Comparison of ENCODE assay signal across 12 mouse cellular contexts in genomic region chr15:85555799-85556198, GRCm38 (mm10). TPM values are rescaled to one million over a fixed set of nuclear protein-coding genes. Genes with fewer than 3 reads are reported as not detected.
A peak's percentile ranks its signal among the peaks of the same experiment; 100 is the strongest.
DNase-seq lines count a peak whose midpoint lies in the region; ATAC-seq and TF ChIP-seq lines count a peak whose summit lies in the region.
"Had no signal": no experiment of that assay in that cellular context is flagged by ENCODE, and none has a peak within 500 bp of the region (broad histone marks: within the 10 kb centered on the region; RNA-seq: fewer than 3 reads in every experiment).

No protein-coding gene starts in this region.

- H3K4me3 ChIP-seq in kidney, adult 2 months (ENCODE audit: insufficient read depth, low read depth, low read length): no peak overlapping the region
- no peak overlapping the region for H3K4me3 ChIP-seq in kidney, embryonic 15.5 days (replicated peaks)
- no peak overlapping the region for H3K4me3 ChIP-seq in C2C12 (ENCODE audit: insufficient read depth, poor library complexity, severe bottlenecking)
- H3K4me3 ChIP-seq: erythroblast, embryonic 14.5 days; intestine, embryonic 15.5 days; limb, embryonic 15.5 days had no signal

- ATAC-seq in kidney, embryonic 15.5 days (replicated peaks; ENCODE audit: low FRiP score): no peak; the same call in 1 of the 2 replicates
- ATAC-seq: intestine, embryonic 15.5 days had no signal

- H3K4me2 ChIP-seq in kidney, embryonic 15.5 days: no peak overlapping the region
- H3K4me2 ChIP-seq: intestine, embryonic 15.5 days; limb, embryonic 15.5 days had no signal

- WGBS in kidney, adult 2 months: 26% methylated on average over 10 of the region's 10 CpGs
- 63% methylated on average over 10 of the region's 10 CpGs for WGBS in kidney, embryonic 15.5 days

- TF ChIP-seq POLR2A in kidney, adult 2 months (IDR thresholded peaks at IDR 0.05; ENCODE audit: low read depth, low read length): no peak

- H3ac ChIP-seq in C2C12 (ENCODE audit: control insufficient read depth, insufficient read length, low read depth): peak overlapping the region; percentile 13

- H3K79me3 ChIP-seq in C2C12 (ENCODE audit: low read depth): no peaks in the 10 kb centered on the region

- H3K9me3 ChIP-seq in kidney, embryonic 15.5 days (replicated peaks): no peaks in the 10 kb centered on the region
- H3K9me3 ChIP-seq: intestine, embryonic 15.5 days; limb, embryonic 15.5 days had no signal

- H3K9ac ChIP-seq in kidney, embryonic 15.5 days: no peak overlapping the region
- H3K9ac ChIP-seq: intestine, embryonic 15.5 days; limb, embryonic 15.5 days had no signal

- no peaks in the 10 kb centered on the region for H3K4me1 ChIP-seq in kidney, adult 2 months (ENCODE audit: control insufficient read depth, insufficient read depth, low read length)
- H3K4me1 ChIP-seq in kidney, embryonic 15.5 days: peaks cover 5% of the 10 kb centered on the region; the same call in 1 of the 2 replicates
- H3K4me1 ChIP-seq: intestine, embryonic 15.5 days had no signal

- no peak for TF ChIP-seq CTCF in kidney, adult 2 months (conservative IDR thresholded peaks at IDR 0.05; ENCODE audit: insufficient read depth, insufficient read length, low read depth, low read length)
- TF ChIP-seq CTCF in C2C12 (IDR thresholded peaks at IDR 0.05; ENCODE audit: control insufficient read depth, insufficient read depth, insufficient read length): no peak

- H3K79me2 ChIP-seq in C2C12 (ENCODE audit: control insufficient read depth, insufficient read depth): no peaks in the 10 kb centered on the region

- H3K27ac ChIP-seq in kidney, adult 2 months (ENCODE audit: insufficient read depth, low read depth, low read length): peak overlapping the region; percentile 21; the same call in 1 of the 2 replicates
- H3K27ac ChIP-seq in kidney, embryonic 15.5 days: no peak overlapping the region
- H3K27ac ChIP-seq: intestine, embryonic 15.5 days; limb, embryonic 15.5 days had no signal

- DNase-seq in adrenal gland, postnatal 14 days: peak; percentile 52
- no peak for DNase-seq in adrenal gland, adult 8-10 months
- DNase-seq in kidney, adult 2 months: peak; percentile 77
- peak; percentile 78 for DNase-seq in kidney, postnatal 14 days
- DNase-seq in embryo, embryonic 9.5 days (ENCODE audit: extremely low spot score): no peak
- DNase-seq in frontal cortex, postnatal 14 days (ENCODE audit: low spot score in 2 of 2): no peak
- DNase-seq: right cerebral cortex, adult 18-20 months had no signal

- no peaks in the 10 kb centered on the region for H3K27me3 ChIP-seq in kidney, adult 2 months (replicated peaks; ENCODE audit: control insufficient read depth, insufficient read depth, low read length)
- no peaks in the 10 kb centered on the region for H3K27me3 ChIP-seq in kidney, embryonic 15.5 days
- no peaks in the 10 kb centered on the region for H3K27me3 ChIP-seq in C2C12 (ENCODE audit: control insufficient read depth, insufficient read depth, insufficient read length)
- H3K27me3 ChIP-seq: intestine, embryonic 15.5 days; limb, embryonic 15.5 days had no signal

- no peaks in the 10 kb centered on the region for H3K36me3 ChIP-seq in kidney, adult 2 months (ENCODE audit: control insufficient read depth, insufficient read depth, low read length)
- H3K36me3 ChIP-seq in kidney, embryonic 15.5 days: no peaks in the 10 kb centered on the region
- H3K36me3 ChIP-seq in C2C12 (ENCODE audit: control insufficient read depth, insufficient read depth): no peaks in the 10 kb centered on the region
- H3K36me3 ChIP-seq: intestine, embryonic 15.5 days; limb, embryonic 15.5 days had no signal

TF ChIP-seq in C2C12, 6 proteins besides CTCF, POLR2A, EP300 and RAD21:
- TF ChIP-seq USF1 (IDR thresholded peaks at IDR 0.05; ENCODE audit: low read depth): no peak
- TF ChIP-seq CEBPB (IDR thresholded peaks at IDR 0.05; ENCODE audit: low read depth): no peak
- TF ChIP-seq FOSL1 (IDR thresholded peaks at IDR 0.05; ENCODE audit: insufficient read depth, low read length, poor library complexity, severe bottlenecking): no peak
- no peak for TF ChIP-seq MYOG (IDR thresholded peaks at IDR 0.05; ENCODE audit: control insufficient read depth, extremely low read depth, insufficient read length)
- no peak for TF ChIP-seq MYOD1 (IDR thresholded peaks at IDR 0.05; ENCODE audit: control insufficient read depth, insufficient read length, low read depth)
- no peak for TF ChIP-seq MAX (IDR thresholded peaks at IDR 0.05)

RNA-seq across cellular contexts. Expression of gene Wnt7b, which starts 26.5 kb away (rescaled TPM):
- total RNA-seq in adrenal gland, postnatal 14 days (2021): 0.30 and 0.75 TPM in 2 replicates
- total RNA-seq in adrenal gland, adult 8-10 months (2022): 1 to 10 TPM in 2 of 4 experiments, under 1 TPM in 2; 0.65 to 1.1 (median 0.85) TPM
- polyA plus RNA-seq in kidney, adult 2 months (2012; rRNA removed): 12.8 and 14.2 TPM in 2 replicates
- polyA plus RNA-seq in kidney, embryonic 15.5 days (2015; fragmentation: Nextera tagmentation; extraction: Ambion mirVana): 16.3 and 16.8 TPM in 2 replicates
- 2.5 TPM for polyA plus RNA-seq in C2C12 (2012; fragmentation: generic; extraction: Trizol)
- polyA plus RNA-seq: erythroblast, embryonic 14.5 days had no signal

RNA-seq across cellular contexts. Expression of gene 7530416G11Rik, which starts 52.8 kb away (rescaled TPM):
- not detected in 2 replicates for total RNA-seq in adrenal gland, postnatal 14 days (2021)
- total RNA-seq in adrenal gland, adult 8-10 months (2022): not detected
- polyA plus RNA-seq in kidney, adult 2 months (2012; rRNA removed): not detected in 2 replicates
- not detected in 2 replicates for polyA plus RNA-seq in kidney, embryonic 15.5 days (2015; fragmentation: Nextera tagmentation; extraction: Ambion mirVana)
- not detected for polyA plus RNA-seq in C2C12 (2012; fragmentation: generic; extraction: Trizol)
- polyA plus RNA-seq: erythroblast, embryonic 14.5 days; intestine, embryonic 15.5 days; limb, embryonic 15.5 days had no signal

Comparison
In these comparisons a context has a peak if more than half of its experiments do, and no peak if none do; other contexts are left out.
1. DNase-seq: peak in adrenal gland, postnatal 14 days (single experiment), kidney, adult 2 months (single experiment) and kidney, postnatal 14 days (single experiment); none in adrenal gland, adult 8-10 months (single experiment), embryo, embryonic 9.5 days (single experiment) and frontal cortex, postnatal 14 days (0 of 2).